Mouse (Mus musculus) central nervous system, embryonic 11.5 days (tissue): Measurements from ENCODE around the gene Sval1. TPM values are rescaled to one million over a fixed set of nuclear protein-coding genes. Genes with fewer than 3 reads are reported as not detected.

Experiments used
- polyA plus RNA-seq: library from polyadenylated mRNA; depleted of rRNA; stranded (reverse); fragments of >200 nt; gene quantifications from 2 replicates; pipeline ENCODE4 v1.2.3, GENCODE M21; 2012; rRNA removed

Gene Sval1
- not detected in 2 replicates for polyA plus RNA-seq

GRCm38 (mm10) chr6:41951330-41951729, at the start of gene Sval1:
Gene Sval1 (plus strand): TSS chr6:41951630.

GRCm38 (mm10) chr6:41967840-41968239, 16.4 kb downstream of the Sval1 start, which contains the start of gene Sval3:
Gene Sval3 (plus strand): TSS chr6:41968140.

Other genes starting within 250 kb of the Sval1 start
- gene Kel, start 247.3 kb upstream of the Sval1 start, polyA plus RNA-seq, result 20.0 and 26.0 TPM in 2 replicates
- not detected in 2 replicates for gene Olfr459, start 176.5 kb upstream of the Sval1 start, polyA plus RNA-seq
- not detected in 2 replicates for gene Pip, start 104.1 kb upstream of the Sval1 start, polyA plus RNA-seq
- not detected in 2 replicates for gene Sval2, start 98.6 kb upstream of the Sval1 start, polyA plus RNA-seq
- gene Sval3, start 16.5 kb downstream of the Sval1 start, polyA plus RNA-seq, result not detected in 2 replicates
- not detected in 2 replicates for gene Sva, start 86.8 kb downstream of the Sval1 start, polyA plus RNA-seq
- gene Tas2r139, start 189.3 kb downstream of the Sval1 start, polyA plus RNA-seq, result not detected in 2 replicates